Mouse (Mus musculus) urinary bladder, postnatal 14 days (tissue): Measurements from ENCODE around the gene Ccnl1.
A peak's percentile ranks its signal among the peaks of the same experiment; 100 is the strongest.

Experiments used
- DNase-seq: peaks from one replicate; pipeline ENCODE4 v3.0.0; 2021; ENCODE audit warnings: low spot score

Gene Ccnl1

GRCm38 (mm10) chr3:65927101-65927501 is 30.9 kb downstream of the Ccnl1 start:
- no peak for DNase-seq

- DNase-seq: no peak
Observed at GRCm38 (mm10) chr3:65926426-65926825, 31.6 kb downstream of the Ccnl1 start.

- DNase-seq: no peak
Observed at GRCm38 (mm10) chr3:65925058-65925740, 32.9 kb downstream of the Ccnl1 start.

GRCm38 (mm10) chr3:65922420-65922819 is 35.6 kb downstream of the Ccnl1 start:
- peak; percentile 22 for DNase-seq

- no peak for DNase-seq
Observed at GRCm38 (mm10) chr3:65921671-65922070, 36.4 kb downstream of the Ccnl1 start.

GRCm38 (mm10) chr3:65919016-65919415 is 39.0 kb downstream of the Ccnl1 start:
- no peak for DNase-seq

GRCm38 (mm10) chr3:65912928-65913327 is 45.1 kb downstream of the Ccnl1 start:
- DNase-seq: peak; percentile 21

- no peak for DNase-seq
Observed at GRCm38 (mm10) chr3:65912217-65912616, 45.8 kb downstream of the Ccnl1 start.

- no peak for DNase-seq
Observed at GRCm38 (mm10) chr3:65911265-65911664, 46.8 kb downstream of the Ccnl1 start.

- no peak for DNase-seq
Observed at GRCm38 (mm10) chr3:65909454-65909853, 48.6 kb downstream of the Ccnl1 start.

GRCm38 (mm10) chr3:65907536-65907935 is 50.5 kb downstream of the Ccnl1 start:
- no peak for DNase-seq

GRCm38 (mm10) chr3:65905281-65906169 is 52.5 kb downstream of the Ccnl1 start:
- peak; percentile 12 for DNase-seq

- peak; percentile 42 for DNase-seq
Observed at GRCm38 (mm10) chr3:65904711-65905110, 53.3 kb downstream of the Ccnl1 start.

- DNase-seq: no peak
Observed at GRCm38 (mm10) chr3:65904106-65904505, 53.9 kb downstream of the Ccnl1 start.

GRCm38 (mm10) chr3:65898598-65899278 is 59.3 kb downstream of the Ccnl1 start:
- DNase-seq: no peak

GRCm38 (mm10) chr3:65897233-65897993 is 60.6 kb downstream of the Ccnl1 start:
- no peak for DNase-seq
